Mouse (Mus musculus) neural tube, embryonic 11.5 days (tissue): ENCODE measurements around the gene Tenm4. TPM values are rescaled to one million over a fixed set of nuclear protein-coding genes. Genes with fewer than 3 reads are reported as not detected.

Experiments
- ATAC-seq: fragments of 200-750 bp; cut with Nextera tagmentation; 2 replicates; pipeline ENCODE4 v1.8.0; 2017; ENCODE audit warnings: moderate number of reproducible peaks, mild to moderate bottlenecking, moderate TSS enrichment, moderate library complexity; ENCODE audit not compliant: insufficient read depth, low FRiP score, low TSS enrichment
- DNase-seq: peaks from one replicate; pipeline ENCODE4 v3.0.0-alpha.2; 2015; ENCODE audit warnings: low spot score
- H3K27ac ChIP-seq: fragments of 300-500 bp; sonication (generic); 2 replicates; pipeline ENCODE4 v1.5.1; 2014; ENCODE audit warnings: low read depth, mild to moderate bottlenecking, low read length
- H3K27me3 ChIP-seq: fragments of 300-500 bp; sonication (generic); 2 replicates; pipeline ENCODE4 v1.6.1; 2014; ENCODE audit warnings: mild to moderate bottlenecking, low read length, mixed read lengths; ENCODE audit not compliant: control insufficient read depth, insufficient read depth
- H3K36me3 ChIP-seq: fragments of 300-500 bp; sonication (generic); 2 replicates; pipeline ENCODE4 v1.6.1; 2014; ENCODE audit warnings: mild to moderate bottlenecking, low read length, moderate library complexity, mixed read lengths; ENCODE audit not compliant: control insufficient read depth, insufficient read depth
- H3K4me1 ChIP-seq: fragments of 300-500 bp; sonication (generic); 2 replicates; pipeline ENCODE4 v1.6.1; 2014; ENCODE audit warnings: low read length, mixed read lengths; ENCODE audit not compliant: control insufficient read depth, insufficient read depth
- H3K4me2 ChIP-seq: fragments of 300-500 bp; sonication (generic); 2 replicates; pipeline ENCODE4 v1.6.1; 2014; ENCODE audit warnings: low read depth, mild to moderate bottlenecking, moderate library complexity
- H3K4me3 ChIP-seq: fragments of 300-500 bp; sonication (generic); 2 replicates; pipeline ENCODE4 v1.5.1; 2014; ENCODE audit warnings: low read depth, low read length
- H3K9ac ChIP-seq: fragments of 300-500 bp; sonication (generic); 2 replicates; pipeline ENCODE4 v1.6.1; 2014; ENCODE audit warnings: mild to moderate bottlenecking, low read length
- H3K9me3 ChIP-seq: fragments of 300-500 bp; sonication (generic); 2 replicates; pipeline ENCODE4 v1.6.1; 2016; ENCODE audit warnings: low read length; ENCODE audit not compliant: control insufficient read depth
- WGBS: fragments of 180-500 bp; shearing (Covaris S2); extraction: QIAGEN DNeasy Blood & Tissue Kit; methylation state at CpG from one replicate; pipeline ENCODE4 v1.1.7; 2014; 5-methylcytosine and 5-hydroxymethylcytosine counted together
- polyA plus RNA-seq: library from polyadenylated mRNA; unstranded; fragments of >200 nt; fragmentation: Nextera tagmentation; extraction: Ambion mirVana; gene quantifications from 2 replicates; pipeline ENCODE4 v1.2.1, GENCODE M21; 2014

Gene Tenm4
- polyA plus RNA-seq, 1 experiment from 2014 or later = 32.7 TPM

DNA sequence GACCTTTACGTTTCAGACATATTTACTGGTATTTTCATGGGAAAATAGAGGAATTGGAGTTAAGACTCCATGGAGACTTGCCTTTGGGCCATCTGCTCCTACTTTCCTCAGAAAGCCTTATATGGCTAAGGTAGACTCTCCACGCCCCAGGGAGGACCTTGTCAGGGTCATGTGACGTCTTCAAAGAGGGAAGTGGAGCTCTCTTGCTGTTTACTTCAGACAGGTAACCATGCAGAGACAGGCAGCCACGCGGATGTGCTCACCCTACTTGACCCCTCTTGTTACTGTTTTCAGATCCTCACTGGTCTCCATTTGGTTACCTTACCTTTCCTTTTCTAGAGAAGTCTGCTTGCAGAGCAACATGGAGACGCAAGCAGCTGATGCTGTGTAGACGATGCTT, 535.5 kb downstream of the Tenm4 start:
- H3K9ac ChIP-seq = no peak overlapping the region
- no peak overlapping the region for H3K4me2 ChIP-seq
- H3K9me3 ChIP-seq = no peaks in the 10 kb centered on the region
- no peak overlapping the region for H3K4me3 ChIP-seq
- no peaks in the 10 kb centered on the region for H3K27me3 ChIP-seq
- DNase-seq (no peak), ATAC-seq (no peak)
- 96% methylated on average over 7 of the region's 7 CpGs for WGBS
- H3K27ac ChIP-seq = no peak overlapping the region
- no peaks in the 10 kb centered on the region for H3K4me1 ChIP-seq
- H3K36me3 ChIP-seq = peaks cover 3% of the 10 kb centered on the region; the same call in 1 of the 2 replicates

DNA sequence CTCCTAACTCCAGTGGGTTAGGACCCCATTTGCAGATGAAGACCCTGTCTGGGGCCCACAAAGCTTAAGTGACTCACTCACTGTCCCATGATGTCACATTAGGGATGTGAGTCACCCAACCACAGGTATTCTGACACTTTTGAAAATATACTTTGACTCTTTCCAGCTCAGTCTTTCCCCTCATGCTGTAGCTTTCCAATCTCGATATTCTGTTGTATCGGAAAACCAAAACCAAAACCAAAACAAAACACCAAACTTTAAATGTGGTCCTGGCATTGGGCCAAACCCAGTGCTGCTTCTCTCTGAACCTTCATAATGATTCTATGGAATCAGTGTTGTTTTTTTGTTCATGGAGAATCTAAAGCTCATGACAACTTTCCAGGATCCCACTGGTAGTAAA, 536.1 kb downstream of the Tenm4 start:
- Histone ChIP-seq H3K4me2 (no peak overlapping the region), H3K27me3 (no peaks in the 10 kb centered on the region), H3K4me3 (no peak overlapping the region), H3K27ac (no peak overlapping the region), H3K9me3 (no peaks in the 10 kb centered on the region), H3K9ac (no peak overlapping the region), H3K4me1 (no peaks in the 10 kb centered on the region), H3K36me3 (peaks cover 3% of the 10 kb centered on the region; the same call in 1 of the 2 replicates)
- DNase-seq (no peak), ATAC-seq (no peak)
- 91% methylated on average over 2 of the region's 2 CpGs for WGBS

DNA sequence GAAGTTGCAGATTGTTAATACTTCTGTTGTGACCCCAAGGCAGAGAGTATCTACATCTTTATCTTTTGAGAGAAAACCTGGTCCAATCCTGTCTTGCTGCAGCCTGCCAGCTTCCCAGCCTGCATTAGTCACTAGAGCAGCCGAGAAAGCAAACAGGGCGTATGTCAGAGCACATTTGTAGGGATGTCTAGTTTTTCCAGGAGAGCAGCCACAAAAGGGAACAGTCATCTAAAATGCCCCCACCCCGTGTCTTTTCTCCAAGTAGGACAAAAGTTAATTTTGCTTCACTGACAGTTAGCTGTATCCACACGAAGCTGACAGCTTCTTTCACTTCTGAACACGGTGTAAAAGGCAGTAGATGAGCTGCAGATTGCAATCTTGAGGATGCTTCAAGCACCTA, 537.0 kb downstream of the Tenm4 start:
- no peaks in the 10 kb centered on the region; the same call in 1 of the 2 replicates for H3K36me3 ChIP-seq
- H3K27me3 ChIP-seq = no peaks in the 10 kb centered on the region
- no peak for DNase-seq
- H3K9ac ChIP-seq = no peak overlapping the region
- ATAC-seq = no peak
- H3K9me3 ChIP-seq = no peaks in the 10 kb centered on the region
- H3K4me3 ChIP-seq = no peak overlapping the region
- H3K4me1 ChIP-seq = no peaks in the 10 kb centered on the region
- 90% methylated on average over 5 of the region's 5 CpGs for WGBS
- H3K27ac ChIP-seq = no peak overlapping the region
- H3K4me2 ChIP-seq = no peak overlapping the region

DNA sequence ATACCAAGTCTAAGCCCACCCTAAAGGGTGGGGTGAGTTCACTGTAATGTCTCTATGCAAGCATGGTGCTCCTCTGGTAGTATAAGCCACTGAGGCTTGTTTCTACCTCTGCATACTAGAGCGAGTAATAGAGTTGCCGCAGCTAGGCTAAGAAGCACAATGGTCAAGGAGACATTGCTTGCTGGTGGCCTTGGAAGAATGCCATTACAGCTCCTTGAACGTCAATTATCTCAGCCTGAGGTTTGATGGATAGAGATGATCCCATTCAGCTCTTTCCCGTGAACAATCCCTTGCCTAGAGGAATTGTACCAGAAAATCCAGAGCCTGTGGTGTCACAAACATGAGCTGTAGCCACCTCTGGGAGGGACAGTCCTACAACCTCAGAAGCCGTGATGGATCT, 537.5 kb downstream of the Tenm4 start:
- no peak for ATAC-seq
- DNase-seq = no peak
- H3K4me3 ChIP-seq = no peak overlapping the region
- H3K36me3 ChIP-seq = no peaks in the 10 kb centered on the region; the same call in 1 of the 2 replicates
- H3K4me1 ChIP-seq = no peaks in the 10 kb centered on the region
- H3K9ac ChIP-seq = no peak overlapping the region
- H3K27ac ChIP-seq = no peak overlapping the region
- 79% methylated on average over 5 of the region's 5 CpGs for WGBS
- H3K27me3 ChIP-seq = no peaks in the 10 kb centered on the region
- H3K9me3 ChIP-seq = no peaks in the 10 kb centered on the region
- no peak overlapping the region for H3K4me2 ChIP-seq

DNA sequence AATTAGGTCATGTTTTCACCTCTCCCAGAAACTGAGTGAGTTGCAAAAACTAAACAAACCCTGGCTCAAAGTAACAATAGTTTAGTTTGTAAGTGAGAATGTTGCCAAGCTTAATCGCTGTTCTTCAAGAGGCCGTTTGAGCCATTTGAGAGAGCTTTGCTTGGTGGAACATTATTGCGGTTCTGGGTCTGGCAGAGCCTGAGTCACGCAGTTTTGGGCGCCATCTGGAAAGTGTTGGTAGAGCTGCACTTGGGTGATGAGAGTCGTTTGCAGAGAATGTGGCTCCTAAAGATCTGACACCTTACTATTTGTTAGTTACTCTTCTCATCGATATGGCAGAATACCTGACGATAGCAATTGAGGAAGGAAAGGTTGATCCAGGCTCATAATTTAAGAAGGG, 537.9 kb downstream of the Tenm4 start:
- Histone ChIP-seq H3K4me1 (no peaks in the 10 kb centered on the region), H3K36me3 (no peaks in the 10 kb centered on the region; the same call in 1 of the 2 replicates), H3K9ac (no peak overlapping the region), H3K4me3 (no peak overlapping the region), H3K27me3 (no peaks in the 10 kb centered on the region), H3K4me2 (no peak overlapping the region), H3K27ac (no peak overlapping the region), H3K9me3 (no peaks in the 10 kb centered on the region)
- WGBS = 93% methylated on average over 8 of the region's 8 CpGs
- DNase-seq (no peak), ATAC-seq (no peak)

DNA sequence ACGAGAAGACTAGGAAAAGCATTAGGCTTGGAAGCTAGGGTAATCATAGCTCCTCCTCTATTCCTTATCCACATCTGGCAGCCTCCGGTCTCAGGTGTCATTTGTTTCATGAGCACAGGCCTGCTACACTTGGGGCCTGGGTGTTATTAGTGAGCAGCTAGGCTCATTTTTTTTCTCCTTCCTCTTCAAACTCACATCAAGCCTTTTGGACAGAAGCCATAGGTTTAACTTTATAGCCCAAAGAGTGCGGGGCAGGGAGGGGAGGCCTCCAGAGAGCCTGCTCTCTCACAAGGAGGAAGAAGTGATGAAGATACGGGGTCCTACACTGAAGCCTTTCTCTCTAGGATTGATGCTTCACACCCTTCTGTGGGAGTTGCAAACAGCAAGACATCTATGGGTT, 538.8 kb downstream of the Tenm4 start:
- H3K9ac ChIP-seq = no peak overlapping the region
- H3K27ac ChIP-seq = no peak overlapping the region
- H3K27me3 ChIP-seq = no peaks in the 10 kb centered on the region
- ATAC-seq = no peak
- H3K4me2 ChIP-seq = no peak overlapping the region
- H3K4me3 ChIP-seq = no peak overlapping the region
- no peaks in the 10 kb centered on the region for H3K4me1 ChIP-seq
- H3K36me3 ChIP-seq = no peaks in the 10 kb centered on the region
- no peaks in the 10 kb centered on the region for H3K9me3 ChIP-seq
- WGBS = 86% methylated on average over 4 of the region's 4 CpGs
- DNase-seq = no peak

DNA sequence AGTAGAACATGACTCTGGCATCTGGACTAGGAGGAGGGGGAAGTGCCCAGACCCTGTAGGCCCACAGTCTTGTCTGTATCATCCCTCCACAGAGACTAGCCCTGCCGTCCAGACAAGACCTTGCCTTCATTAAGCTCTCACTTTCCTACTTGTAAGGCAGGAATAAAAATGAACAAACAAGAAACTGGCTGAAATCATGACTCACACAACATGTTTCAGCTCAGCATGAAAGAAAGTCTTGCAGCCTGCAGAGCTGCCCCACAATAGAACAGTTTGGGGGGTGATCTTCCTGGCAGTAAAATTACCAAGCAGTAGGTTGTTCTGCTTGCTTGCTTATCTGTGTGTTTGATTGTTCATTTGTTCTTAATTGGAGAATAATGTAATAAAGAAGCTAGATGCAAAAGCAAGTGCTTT, 539.6 kb downstream of the Tenm4 start:
- no peak overlapping the region for H3K9ac ChIP-seq
- H3K27ac ChIP-seq = no peak overlapping the region
- H3K9me3 ChIP-seq = no peaks in the 10 kb centered on the region
- 74% methylated on average over 1 of the region's 1 CpGs for WGBS
- no peak for DNase-seq
- ATAC-seq = no peak
- H3K27me3 ChIP-seq = no peaks in the 10 kb centered on the region
- H3K36me3 ChIP-seq = no peaks in the 10 kb centered on the region
- no peaks in the 10 kb centered on the region for H3K4me1 ChIP-seq
- H3K4me3 ChIP-seq = no peak overlapping the region
- no peak overlapping the region for H3K4me2 ChIP-seq

DNA sequence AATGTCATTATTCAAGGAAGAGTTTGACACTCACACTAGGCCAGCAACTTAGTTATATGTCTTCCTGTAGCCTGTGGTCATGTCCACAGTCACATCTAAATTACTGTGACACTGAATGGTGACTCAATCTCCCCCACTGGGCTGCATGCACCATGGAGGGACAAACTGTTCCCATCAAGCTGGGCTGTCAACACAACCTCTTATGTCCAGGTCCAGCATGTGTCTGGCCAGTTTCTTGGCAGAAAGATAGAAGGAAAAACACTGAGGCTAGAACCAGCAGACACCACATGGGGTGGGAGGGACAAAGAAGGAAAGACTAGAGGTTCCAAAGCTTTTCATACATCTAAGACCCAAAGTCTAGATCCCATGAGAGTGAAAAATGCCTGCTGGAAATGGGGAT, 541.8 kb downstream of the Tenm4 start:
- H3K9ac ChIP-seq = no peak overlapping the region
- H3K4me1 ChIP-seq = no peaks in the 10 kb centered on the region
- H3K27ac ChIP-seq = no peak overlapping the region
- H3K9me3 ChIP-seq = no peaks in the 10 kb centered on the region
- no peak for DNase-seq
- H3K4me3 ChIP-seq = no peak overlapping the region
- no peaks in the 10 kb centered on the region for H3K36me3 ChIP-seq
- H3K4me2 ChIP-seq = no peak overlapping the region
- no peaks in the 10 kb centered on the region for H3K27me3 ChIP-seq
- ATAC-seq = no peak

DNA sequence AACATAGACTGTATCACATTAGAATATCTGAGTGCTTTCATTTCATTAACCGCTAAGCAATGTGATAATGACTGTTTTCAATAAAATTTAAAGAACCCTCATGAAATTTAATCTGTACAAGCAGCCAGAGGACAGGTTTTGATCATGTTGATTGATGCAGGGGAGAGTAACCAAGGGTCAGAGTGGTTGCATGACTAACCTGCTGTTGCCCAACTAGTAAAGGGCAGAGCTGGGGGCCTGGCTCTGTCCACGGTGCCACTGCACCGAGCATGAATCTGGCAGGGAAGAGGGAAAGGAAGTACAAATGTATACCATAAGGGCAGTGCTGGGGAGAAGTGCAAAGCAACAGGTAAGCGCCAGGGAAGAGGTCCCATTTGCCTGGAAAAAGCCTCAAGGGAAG, 545.9 kb downstream of the Tenm4 start:
- Histone ChIP-seq H3K9me3 (no peaks in the 10 kb centered on the region), H3K9ac (no peak overlapping the region), H3K4me2 (no peak overlapping the region), H3K4me3 (no peak overlapping the region), H3K27me3 (no peaks in the 10 kb centered on the region), H3K4me1 (peaks cover 9% of the 10 kb centered on the region), H3K27ac (no peak overlapping the region), H3K36me3 (no peaks in the 10 kb centered on the region)
- WGBS = 94% methylated on average over 4 of the region's 4 CpGs
- ATAC-seq (no peak), DNase-seq (no peak)
